Mouse (Mus musculus): ENCODE measurements around the gene Best3. TPM values are rescaled to one million over a fixed set of nuclear protein-coding genes. Genes with fewer than 3 reads are reported as not detected.

The Best3 gene
- not detected in 2 replicates for polyA plus RNA-seq (2011; ENCODE audit: insufficient read length, low read depth, missing spikeins)

GRCm38 (mm10) chr10:116986264-116987082, at the start of gene Best3:
Gene Best3 (plus strand): TSS chr10:116986314.
- TF ChIP-seq CTCF (IDR thresholded peaks at IDR 0.05; ENCODE audit: borderline replicate concordance, insufficient read depth, low read length) (no peak), POLR2A (IDR thresholded peaks at IDR 0.05; ENCODE audit: low read depth, low read length) (no peak)
- no peak within 1 kb of the TSS for H3K4me3 ChIP-seq (ENCODE audit: insufficient read depth, low read length)
- H3K27ac ChIP-seq (ENCODE audit: insufficient read depth, low read length), result no peak within 1 kb of the TSS
- H3K4me1 ChIP-seq (ENCODE audit: control insufficient read depth, insufficient read depth, low read length), result no peaks in the 10 kb centered on the region; the same call in 1 of the 2 replicates

GRCm38 (mm10) chr10:116943025-116943424, 43.1 kb upstream of the Best3 start:
- TF ChIP-seq POLR2A (IDR thresholded peaks at IDR 0.05; ENCODE audit: low read depth, low read length) (no peak), CTCF (IDR thresholded peaks at IDR 0.05; ENCODE audit: borderline replicate concordance, insufficient read depth, low read length) (peak; percentile 41; the same call in 1 of the 2 replicates)

GRCm38 (mm10) chr10:116944144-116944543, 42.0 kb upstream of the Best3 start:
- H3K27ac ChIP-seq (ENCODE audit: insufficient read depth, low read length), result no peak overlapping the region
- no peak overlapping the region for H3K4me3 ChIP-seq (ENCODE audit: insufficient read depth, low read length)
- H3K4me1 ChIP-seq (ENCODE audit: control insufficient read depth, insufficient read depth, low read length), result no peaks in the 10 kb centered on the region
- TF ChIP-seq POLR2A (IDR thresholded peaks at IDR 0.05; ENCODE audit: low read depth, low read length) (no peak), CTCF (IDR thresholded peaks at IDR 0.05; ENCODE audit: borderline replicate concordance, insufficient read depth, low read length) (no peak)

More at GRCm38 (mm10) chr10:116943025-116943424, 43.1 kb upstream of the Best3 start:
- H3K4me1 ChIP-seq (ENCODE audit: control insufficient read depth, insufficient read depth, low read length), result no peaks in the 10 kb centered on the region
- no peak overlapping the region for H3K4me3 ChIP-seq (ENCODE audit: insufficient read depth, low read length)
- no peak overlapping the region for H3K27ac ChIP-seq (ENCODE audit: insufficient read depth, low read length)

DNA sequence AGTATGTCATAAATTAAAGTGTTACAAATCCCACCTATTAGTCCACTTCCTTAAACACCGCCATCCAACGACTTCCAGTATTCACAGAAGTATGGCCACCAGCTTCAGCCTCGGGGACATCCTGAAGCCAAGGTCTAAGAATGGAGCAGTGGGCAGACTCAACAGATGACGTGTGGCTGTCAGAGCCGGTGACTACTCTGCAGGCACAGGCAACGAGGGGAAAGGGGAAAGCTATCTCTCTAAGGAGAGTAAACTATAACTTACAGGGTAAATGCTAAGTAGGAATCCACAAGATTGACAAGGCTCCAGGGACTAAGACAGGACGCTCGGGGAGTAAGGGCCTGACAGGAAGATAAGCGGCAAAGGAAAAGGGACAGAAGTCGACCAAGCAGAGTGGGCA, 41.2 kb upstream of the Best3 start:
- no peak overlapping the region for H3K27ac ChIP-seq (ENCODE audit: insufficient read depth, low read length)
- H3K4me3 ChIP-seq (ENCODE audit: insufficient read depth, low read length), result no peak overlapping the region
- TF ChIP-seq CTCF (IDR thresholded peaks at IDR 0.05; ENCODE audit: borderline replicate concordance, insufficient read depth, low read length) (no peak), POLR2A (IDR thresholded peaks at IDR 0.05; ENCODE audit: low read depth, low read length) (no peak)
- no peaks in the 10 kb centered on the region for H3K4me1 ChIP-seq (ENCODE audit: control insufficient read depth, insufficient read depth, low read length)

GRCm38 (mm10) chr10:116948414-116948813, 37.7 kb upstream of the Best3 start:
- H3K4me1 ChIP-seq (ENCODE audit: control insufficient read depth, insufficient read depth, low read length), result no peaks in the 10 kb centered on the region; the same call in 1 of the 2 replicates
- TF ChIP-seq POLR2A (IDR thresholded peaks at IDR 0.05; ENCODE audit: low read depth, low read length), result no peak
- no peak for TF ChIP-seq CTCF (IDR thresholded peaks at IDR 0.05; ENCODE audit: borderline replicate concordance, insufficient read depth, low read length)
- H3K4me3 ChIP-seq (ENCODE audit: insufficient read depth, low read length), result peak overlapping the region; percentile 82
- H3K27ac ChIP-seq (ENCODE audit: insufficient read depth, low read length), result no peak overlapping the region

DNA sequence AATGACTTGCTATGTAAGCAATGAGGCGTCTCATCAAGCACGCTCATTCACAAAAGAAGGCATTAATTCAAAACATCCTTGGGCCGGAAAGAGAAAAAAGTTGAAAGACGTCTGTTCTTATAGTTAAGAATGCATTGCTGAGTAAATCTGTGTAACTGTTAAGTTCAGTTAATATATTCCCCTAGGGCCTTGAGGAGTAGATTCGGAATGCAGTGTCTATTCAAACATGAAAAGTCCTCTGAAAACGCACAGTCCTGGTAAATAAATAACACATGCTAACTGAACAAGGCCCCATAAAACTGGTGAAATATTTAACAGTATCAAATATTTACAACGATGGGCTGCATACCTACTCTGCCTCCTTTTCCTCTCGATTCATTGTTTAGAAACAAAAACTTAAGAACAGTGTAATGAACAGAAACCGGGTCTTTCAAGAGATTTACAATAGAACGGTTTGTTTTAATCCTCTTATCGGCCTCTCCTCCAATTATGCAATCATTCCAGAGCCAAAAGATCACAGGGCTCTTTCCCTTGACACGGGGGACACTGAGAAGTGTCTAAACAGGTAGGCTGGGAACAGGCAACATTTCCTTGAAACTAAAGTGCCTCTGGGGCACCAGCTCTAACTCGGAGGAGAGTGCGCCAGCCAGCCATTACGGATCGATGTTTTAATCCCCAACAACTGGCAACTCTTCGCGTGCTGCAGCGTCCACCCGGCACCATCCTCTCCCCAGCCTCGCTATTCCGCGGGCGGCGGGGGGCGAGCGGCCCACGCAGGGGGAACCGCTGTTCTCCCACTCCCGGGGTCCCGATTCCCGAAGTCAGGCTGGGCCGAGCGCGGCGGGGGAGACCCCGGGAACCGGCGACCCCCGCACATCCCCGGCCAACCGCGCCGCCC, 36.8 kb upstream of the Best3 start:
- TF ChIP-seq CTCF (IDR thresholded peaks at IDR 0.05; ENCODE audit: borderline replicate concordance, insufficient read depth, low read length) (no peak), POLR2A (IDR thresholded peaks at IDR 0.05; ENCODE audit: low read depth, low read length) (no peak)
- peak overlapping the region; percentile 82 for H3K4me3 ChIP-seq (ENCODE audit: insufficient read depth, low read length)
- H3K4me1 ChIP-seq (ENCODE audit: control insufficient read depth, insufficient read depth, low read length), result peaks cover under 1% of the 10 kb centered on the region

DNA sequence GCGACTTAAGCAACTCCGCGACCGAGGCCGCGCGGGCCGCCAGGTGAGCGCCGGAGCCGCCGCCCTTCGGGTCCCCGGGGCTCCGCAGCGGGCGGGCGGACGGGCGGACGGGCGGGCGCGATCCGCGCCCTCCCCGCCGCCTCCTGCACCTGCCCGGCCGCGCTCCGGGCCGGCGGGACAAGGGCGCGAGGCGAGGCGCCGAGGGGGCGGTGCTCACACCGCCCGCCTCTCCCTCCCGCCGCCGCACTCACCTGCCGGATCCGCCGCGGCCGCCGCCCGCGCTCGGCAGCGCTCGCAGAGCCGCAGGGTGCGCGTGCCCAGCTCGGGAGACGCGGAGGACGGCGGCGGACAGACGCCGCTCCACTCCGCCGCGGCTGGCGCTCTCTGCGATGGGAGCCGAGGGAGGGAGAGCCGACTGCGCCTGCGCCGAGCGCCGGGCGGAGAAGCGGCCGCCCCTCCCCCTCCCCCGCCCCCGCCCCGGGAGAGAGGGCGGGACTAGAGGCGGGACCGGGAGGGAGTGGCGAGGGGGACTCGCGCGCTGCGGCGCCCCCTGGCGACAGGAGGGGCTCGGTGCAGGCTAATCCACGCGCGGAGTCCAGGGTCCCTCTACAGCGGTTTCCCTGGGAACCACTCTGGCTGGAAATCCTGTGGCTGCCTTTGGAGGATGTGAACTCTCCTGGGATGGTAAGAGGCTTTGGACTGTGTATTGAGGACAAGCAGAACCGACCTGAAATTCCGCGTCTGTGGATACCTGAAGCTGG, 35.9 kb upstream of the Best3 start, which contains the start of gene Rab3ip:
Gene Rab3ip, minus strand, starts transcription at position 761 of the 761 bp plus-strand sequence.
- Histone ChIP-seq H3K4me3 (ENCODE audit: insufficient read depth, low read length) (peak within 1 kb of the TSS; percentile 82), H3K27ac (ENCODE audit: insufficient read depth, low read length) (no peak within 1 kb of the TSS), H3K4me1 (ENCODE audit: control insufficient read depth, insufficient read depth, low read length) (peaks cover 6% of the 10 kb centered on the region)
- peak; percentile 71 for TF ChIP-seq CTCF (IDR thresholded peaks at IDR 0.05; ENCODE audit: borderline replicate concordance, insufficient read depth, low read length)
- peak; percentile 72 for TF ChIP-seq POLR2A (IDR thresholded peaks at IDR 0.05; ENCODE audit: low read depth, low read length)

More for the DNA sequence above, 36.8 kb upstream of the Best3 start:
- H3K27ac ChIP-seq (ENCODE audit: insufficient read depth, low read length), result no peak overlapping the region

- no peak overlapping the region for H3K27ac ChIP-seq (ENCODE audit: insufficient read depth, low read length)
- TF ChIP-seq CTCF (IDR thresholded peaks at IDR 0.05; ENCODE audit: borderline replicate concordance, insufficient read depth, low read length) (no peak), POLR2A (IDR thresholded peaks at IDR 0.05; ENCODE audit: low read depth, low read length) (no peak)
- H3K4me1 ChIP-seq (ENCODE audit: control insufficient read depth, insufficient read depth, low read length), result peaks cover 6% of the 10 kb centered on the region
- H3K4me3 ChIP-seq (ENCODE audit: insufficient read depth, low read length), result peak overlapping the region; percentile 60
Measured at GRCm38 (mm10) chr10:116950886-116951285, 35.2 kb upstream of the Best3 start.

DNA sequence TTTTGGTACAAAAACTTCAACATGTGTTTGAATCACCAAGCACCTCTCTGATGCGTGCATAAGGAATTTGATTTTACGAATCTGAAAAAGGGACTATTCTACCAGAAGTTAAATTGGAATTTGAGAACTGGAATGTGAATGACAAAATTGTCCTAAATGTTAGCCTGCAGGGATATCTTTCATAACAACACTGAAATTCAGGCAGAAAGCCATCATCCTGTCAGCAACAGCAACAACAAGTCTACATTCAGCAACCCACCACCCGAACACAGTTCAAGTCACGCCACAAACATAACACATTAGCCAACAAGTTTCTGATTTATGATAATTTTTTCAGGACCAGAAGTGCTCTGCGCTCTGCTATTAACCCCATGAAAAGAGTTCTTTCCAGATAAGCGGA, 30.9 kb upstream of the Best3 start:
- TF ChIP-seq CTCF (IDR thresholded peaks at IDR 0.05; ENCODE audit: borderline replicate concordance, insufficient read depth, low read length) (no peak), POLR2A (IDR thresholded peaks at IDR 0.05; ENCODE audit: low read depth, low read length) (no peak)
- no peak overlapping the region for H3K4me3 ChIP-seq (ENCODE audit: insufficient read depth, low read length)
- peaks cover 6% of the 10 kb centered on the region for H3K4me1 ChIP-seq (ENCODE audit: control insufficient read depth, insufficient read depth, low read length)
- H3K27ac ChIP-seq (ENCODE audit: insufficient read depth, low read length), result peak overlapping the region; percentile 2; the same call in 1 of the 2 replicates
